Mouse (Mus musculus) left cerebral cortex, adult 2 months (tissue): ENCODE results near the gene Per1. TPM values are rescaled to one million over a fixed set of nuclear protein-coding genes. Genes with fewer than 3 reads are reported as not detected.
"Not testable (repeated sequence)": the region's sequence is repeated elsewhere in the genome, so short reads cannot be mapped to it uniquely, and the experiment has no call there.

Experiments
- DNase-seq, 2 experiments: peaks; one replicate each; pipeline ENCODE4 v3.0.0; 2021 to 2022; ENCODE audit warnings: low spot score in 2 of 2, mixed read lengths in 1 of 2; ENCODE audit errors: extremely low spot score in 1 of 2
- H3K27ac ChIP-seq: fragments of 200-600 bp; 2 replicates; pipeline ENCODE4 v1.8.1; 2022
- H3K4me3 ChIP-seq: fragments of 200-600 bp; 2 replicates; pipeline ENCODE4 v1.8.1; 2022
- CTCF ChIP-seq: fragments of 200-600 bp; IDR thresholded peaks from 2 replicates; pipeline ENCODE4 v1.8.1; 2022; ENCODE audit warnings: antibody characterized with exemption, mild to moderate bottlenecking, moderate library complexity
- intact Hi-C: fragments of 180-260 bp; cut with DNase I; formaldehyde crosslinking; loops from one replicate; pipeline ENCODE4 v1.15.1; 2025
- total RNA-seq, 2 experiments: library from RNA; stranded (reverse); gene quantifications; 2 replicates each; pipeline ENCODE4 v1.2.3; 2021

Per1 gene
- total RNA-seq, 2 experiments from 2014 or later, result 114 to 185 TPM

DNA sequence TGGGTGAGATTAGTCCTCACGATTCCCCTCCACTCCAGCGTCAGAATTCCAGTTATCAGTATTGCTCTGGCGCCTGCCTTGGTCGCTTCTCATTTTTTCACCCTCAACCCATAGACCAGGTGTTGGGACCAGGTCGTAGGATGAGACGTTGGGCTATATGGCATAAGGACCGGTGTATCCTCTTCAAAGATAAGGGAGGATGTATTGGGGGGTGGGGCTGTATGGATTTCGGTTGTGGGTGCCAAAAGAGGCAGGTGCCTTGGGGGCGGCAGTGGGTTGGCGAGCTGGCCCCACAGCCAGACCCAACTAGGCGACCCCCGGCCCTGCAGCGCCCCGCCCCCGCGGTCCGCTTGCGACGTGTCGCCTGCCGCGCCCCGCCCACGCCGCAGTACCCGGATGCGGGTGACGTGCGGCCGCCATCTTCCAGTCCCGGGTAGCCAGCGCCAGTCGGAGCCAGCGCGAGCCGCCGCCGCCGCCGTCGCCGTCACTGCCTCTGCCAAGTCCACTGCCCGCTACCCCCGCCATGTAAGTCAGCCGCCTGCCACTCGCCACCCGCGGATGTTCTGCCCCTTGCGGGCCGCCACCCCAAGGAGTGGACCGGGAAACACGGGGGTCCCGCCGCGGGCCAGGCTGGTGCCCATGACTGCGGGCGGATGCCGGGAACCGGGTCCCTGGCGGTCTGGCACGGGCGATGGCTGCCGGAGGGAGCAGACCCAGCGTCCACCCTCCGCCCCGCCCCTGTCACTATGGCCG is 6.7 kb upstream of the Per1 start, which contains the start of gene Vamp2:
Gene Vamp2 (plus strand): TSS at position 388 of the 753 bp plus-strand sequence.
- peak within 1 kb of the TSS; percentile 98 for H3K4me3 ChIP-seq
- no peak for TF ChIP-seq CTCF
- peak within 1 kb of the TSS; percentile 100 for H3K27ac ChIP-seq
- DNase-seq, result peak; percentile 95 to 96
- intact Hi-C loops, result loop anchor here (1.0 kb wide), 1 partner anchor 15 kb away; no protein-coding TSS in a partner anchor

DNA sequence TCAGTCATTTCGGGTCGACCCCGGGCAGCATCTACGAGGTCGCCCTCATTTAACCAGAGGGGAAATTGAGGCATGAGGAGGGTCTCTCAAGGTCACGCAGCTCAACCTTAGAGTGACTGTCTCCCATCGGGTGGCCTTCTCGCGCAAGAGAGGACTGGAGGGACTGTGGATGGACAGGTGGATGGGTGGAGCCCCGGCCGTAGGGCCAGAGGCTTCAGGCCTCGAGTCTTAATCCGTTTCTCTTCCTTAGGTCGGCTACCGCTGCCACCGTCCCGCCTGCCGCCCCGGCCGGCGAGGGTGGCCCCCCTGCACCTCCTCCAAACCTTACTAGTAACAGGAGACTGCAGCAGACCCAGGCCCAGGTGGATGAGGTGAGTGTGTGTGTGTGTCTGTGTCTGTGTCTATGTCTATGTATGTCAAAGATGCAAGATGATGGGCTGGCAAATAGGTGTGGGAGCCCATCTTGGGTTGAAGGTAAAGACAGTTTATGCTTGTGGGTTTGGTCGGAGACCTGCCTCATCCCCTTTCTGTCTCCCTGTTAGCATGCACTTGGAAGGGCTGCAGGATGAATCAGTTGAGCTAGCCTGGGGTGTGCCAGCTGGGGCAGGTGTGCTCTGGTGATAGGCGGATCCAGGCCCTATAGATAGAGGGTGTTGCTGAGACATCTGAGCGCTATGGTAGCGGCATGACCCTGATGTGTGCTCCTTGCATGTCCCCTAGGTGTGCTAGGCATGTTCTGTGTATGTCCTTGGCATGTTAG is 6.0 kb upstream of the Per1 start:
- intact Hi-C loops, result loop anchor here (1.0 kb wide), 1 partner anchor 16 kb away; no protein-coding TSS in a partner anchor
- Histone ChIP-seq H3K4me3 (peak overlapping the region; percentile 98), H3K27ac (peak overlapping the region; percentile 100)
- TF ChIP-seq CTCF, result no peak
- DNase-seq, result peak in 1 of 2 experiments; percentile 20

DNA sequence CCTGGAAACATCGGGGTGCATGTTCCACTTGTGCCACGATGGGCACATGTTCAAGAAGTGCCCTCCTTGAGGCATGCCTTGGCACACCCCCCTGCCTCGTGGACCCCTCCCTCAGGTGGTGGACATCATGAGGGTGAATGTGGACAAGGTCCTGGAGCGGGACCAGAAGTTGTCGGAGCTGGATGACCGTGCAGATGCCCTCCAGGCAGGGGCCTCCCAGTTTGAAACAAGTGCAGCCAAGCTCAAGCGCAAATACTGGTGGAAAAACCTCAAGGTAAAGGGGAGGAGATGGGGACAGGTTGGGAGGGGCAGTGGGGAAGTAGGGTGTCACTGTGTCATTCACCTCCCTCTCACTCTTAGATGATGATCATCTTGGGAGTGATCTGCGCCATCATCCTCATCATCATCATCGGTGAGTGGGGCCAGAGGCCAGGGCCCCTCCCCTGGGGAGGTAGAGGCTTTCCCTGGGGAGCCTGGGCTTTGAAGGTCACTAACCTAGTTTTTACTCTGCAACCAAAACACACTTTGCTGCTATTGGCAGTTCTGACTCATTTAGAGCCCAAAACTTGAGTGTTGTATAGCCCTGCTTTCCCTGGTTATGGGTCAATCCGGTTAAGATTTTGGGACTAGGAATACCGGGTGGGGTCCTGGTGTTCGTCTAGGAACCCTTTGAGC is 5.3 kb upstream of the Per1 start:
- intact Hi-C loops, result no loop called here
- Histone ChIP-seq H3K4me3 (peak overlapping the region; percentile 98), H3K27ac (peak overlapping the region; percentile 100)
- no peak for TF ChIP-seq CTCF
- no peak for DNase-seq

DNA sequence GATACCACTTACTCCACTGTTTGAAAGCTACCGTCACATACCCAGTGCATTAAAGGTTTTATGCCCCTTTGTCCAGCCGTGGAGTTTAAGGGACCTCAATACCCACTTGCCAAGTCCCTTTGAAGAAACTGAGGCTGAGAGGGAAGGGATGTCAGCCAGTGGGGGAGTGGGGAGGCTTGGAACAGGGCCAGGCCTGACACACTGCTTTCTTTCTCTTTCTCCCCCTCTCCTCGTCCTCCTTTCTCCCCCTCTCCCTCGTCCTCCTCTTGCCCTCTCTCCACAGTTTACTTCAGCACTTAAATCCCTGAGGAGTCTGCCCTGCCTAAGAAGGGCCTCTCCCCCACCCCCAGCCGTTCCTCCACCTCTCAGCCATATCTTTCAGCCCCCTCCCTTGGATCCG is 4.7 kb upstream of the Per1 start:
- intact Hi-C loops, result no loop called here
- no peak for DNase-seq
- Histone ChIP-seq H3K4me3 (peak overlapping the region; percentile 98), H3K27ac (peak overlapping the region; percentile 100)
- TF ChIP-seq CTCF, result no peak

DNA sequence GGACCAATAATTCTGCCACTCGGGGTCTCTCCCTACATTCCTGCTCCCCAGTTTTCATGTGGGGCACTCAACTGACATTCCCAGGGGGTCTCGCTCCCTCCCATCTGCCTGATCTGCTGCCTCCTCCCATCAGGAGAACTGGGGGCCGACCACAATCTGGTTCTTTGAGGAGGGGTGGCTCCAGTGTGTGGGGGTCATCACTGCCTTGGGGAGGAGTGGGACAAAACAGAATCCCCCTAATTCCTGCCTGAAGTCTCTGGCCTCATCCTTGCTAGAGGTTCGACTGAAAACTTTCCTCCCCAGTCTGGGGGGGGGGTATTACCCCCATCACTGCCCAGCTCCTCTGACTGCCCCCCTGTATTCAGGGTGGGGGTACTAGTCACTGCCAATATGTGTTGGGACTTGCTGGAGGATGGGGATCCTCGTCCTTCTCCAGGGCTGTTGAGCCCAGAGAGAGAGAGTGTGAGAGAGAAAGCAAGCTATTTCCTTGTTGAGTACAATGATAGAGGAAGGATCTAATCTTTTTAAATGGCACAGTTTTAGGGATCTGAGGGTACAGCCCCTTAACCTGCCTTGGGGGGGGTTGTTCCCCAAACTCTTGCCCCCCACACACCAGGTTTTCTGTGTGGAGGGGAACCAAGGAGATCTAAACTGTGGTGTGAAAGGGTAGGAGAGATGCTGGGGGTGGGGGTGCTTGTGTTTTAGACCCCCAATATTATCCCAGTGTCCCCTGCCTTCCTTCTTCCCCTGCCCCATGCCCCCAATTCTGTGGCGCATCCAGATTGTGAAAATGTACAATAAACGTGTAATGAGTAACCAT is 3.2 kb upstream of the Per1 start:
- H3K27ac ChIP-seq, result no peak overlapping the region
- DNase-seq, result no peak
- no peak for TF ChIP-seq CTCF
- H3K4me3 ChIP-seq, result peak overlapping the region; percentile 98; the same call in 1 of the 2 replicates
- intact Hi-C loops, result no loop called here

DNA sequence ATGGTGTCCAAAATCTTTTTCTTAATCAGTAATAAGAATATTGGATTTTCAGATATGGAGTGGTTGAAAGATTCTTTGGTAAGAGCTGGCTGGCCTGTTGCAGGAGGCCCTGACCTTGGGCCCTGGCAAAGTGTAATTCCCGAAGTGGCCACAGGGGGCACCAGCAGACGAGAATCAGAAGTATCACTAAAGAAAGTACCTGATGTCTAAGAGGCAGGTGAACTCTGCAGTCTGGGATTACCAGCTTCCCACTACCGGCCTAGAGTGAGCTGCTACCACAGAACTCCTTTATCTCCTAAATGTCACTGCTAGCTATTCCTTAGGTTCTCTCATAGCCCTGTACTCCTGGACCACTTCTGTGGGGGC is 2.6 kb upstream of the Per1 start:
- intact Hi-C loops, result no loop called here
- H3K4me3 ChIP-seq, result no peak overlapping the region
- peak; percentile 76 to 85 for DNase-seq
- peak; percentile 96 for TF ChIP-seq CTCF
- H3K27ac ChIP-seq, result peak overlapping the region; percentile 48; the same call in 1 of the 2 replicates

DNA sequence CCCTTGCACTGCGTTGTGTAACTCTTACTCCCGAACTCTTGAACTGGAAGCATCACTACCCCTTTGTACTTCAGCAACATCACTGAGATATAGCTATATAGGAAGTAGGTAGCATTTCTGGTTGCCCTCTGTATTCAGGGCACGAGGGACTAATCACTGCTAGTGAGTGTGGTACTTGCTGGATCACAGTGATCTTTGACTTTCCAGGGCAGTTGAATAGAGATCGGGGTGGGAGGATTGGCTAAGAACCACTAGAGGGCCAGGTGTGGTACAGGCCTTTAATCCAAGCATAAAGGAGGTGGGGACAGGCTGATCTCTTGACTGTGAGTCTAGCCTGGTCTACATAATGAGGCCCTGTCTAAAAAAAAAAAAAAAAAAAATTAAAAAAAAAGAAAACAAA is 2.1 kb upstream of the Per1 start:
- no peak for DNase-seq
- no peak overlapping the region for H3K4me3 ChIP-seq
- TF ChIP-seq CTCF, result no peak
- H3K27ac ChIP-seq, result peak overlapping the region; percentile 48; the same call in 1 of the 2 replicates
- intact Hi-C loops, result no loop called here

DNA sequence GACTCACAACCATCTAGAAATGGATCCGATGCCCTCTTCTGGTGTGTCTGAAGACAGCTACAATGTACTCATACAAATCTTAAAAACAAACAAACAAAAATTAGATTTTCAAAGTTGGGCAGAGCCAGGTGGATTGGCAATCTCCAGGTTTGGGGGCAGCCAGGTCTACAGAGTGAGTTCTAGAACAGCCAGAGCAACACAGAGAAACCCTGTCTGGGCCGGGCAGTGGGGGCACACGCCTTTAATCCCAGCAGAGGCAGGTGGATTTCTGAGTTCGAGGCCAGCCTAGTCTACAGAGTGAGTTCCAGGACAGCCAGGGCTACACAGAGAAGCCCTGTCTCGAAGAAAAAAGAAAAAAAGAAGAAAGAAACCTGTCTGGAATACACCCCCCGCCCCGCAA is 1.2 kb upstream of the Per1 start:
- intact Hi-C loops, DNase-seq, H3K4me3 ChIP-seq: not testable (repeated sequence)
- peak overlapping the region; percentile 99 for H3K27ac ChIP-seq

DNA sequence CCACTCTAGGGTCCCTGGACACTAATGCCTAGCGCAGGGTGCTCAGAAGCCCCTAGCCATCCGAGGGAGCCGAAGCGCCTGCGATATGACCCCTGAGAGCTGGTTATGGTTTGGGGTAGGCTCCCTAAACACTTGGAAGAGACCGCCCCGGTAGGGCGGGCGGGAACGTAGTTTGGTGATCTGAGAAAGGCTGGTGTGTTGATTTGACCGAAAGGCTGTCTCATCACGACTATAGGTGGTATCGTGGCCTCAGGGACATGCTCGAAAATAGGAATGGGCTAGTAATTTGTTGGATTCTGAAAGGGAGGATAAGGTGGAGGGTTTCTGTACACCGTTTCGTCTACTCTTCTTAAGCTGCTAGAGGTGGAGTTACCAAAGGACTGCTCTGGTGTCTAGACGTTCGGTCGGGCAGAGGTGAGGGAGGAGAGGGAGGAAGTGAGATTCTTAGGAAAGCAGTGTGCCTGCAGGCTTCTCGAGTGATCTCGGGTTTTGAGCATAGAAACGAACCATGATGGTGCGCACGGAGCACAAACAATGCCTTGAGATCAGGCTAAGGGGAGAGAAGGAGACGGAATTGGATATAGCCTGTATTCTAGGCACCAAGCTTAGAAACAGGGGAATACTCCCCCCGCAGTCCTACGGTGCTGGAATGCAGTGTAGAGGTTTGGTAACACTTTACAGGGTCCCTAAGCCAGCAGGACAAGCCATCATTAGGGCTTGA is 654 bp downstream of the Per1 start:
- intact Hi-C loops, result loop anchor here (5.0 kb wide), 1 partner anchor 317 kb away; the partner anchor contains the start of gene Kdm6b
- TF ChIP-seq CTCF, result no peak
- peak overlapping the region; percentile 99 for H3K27ac ChIP-seq
- no peak for DNase-seq
- peak overlapping the region; percentile 87 for H3K4me3 ChIP-seq

DNA sequence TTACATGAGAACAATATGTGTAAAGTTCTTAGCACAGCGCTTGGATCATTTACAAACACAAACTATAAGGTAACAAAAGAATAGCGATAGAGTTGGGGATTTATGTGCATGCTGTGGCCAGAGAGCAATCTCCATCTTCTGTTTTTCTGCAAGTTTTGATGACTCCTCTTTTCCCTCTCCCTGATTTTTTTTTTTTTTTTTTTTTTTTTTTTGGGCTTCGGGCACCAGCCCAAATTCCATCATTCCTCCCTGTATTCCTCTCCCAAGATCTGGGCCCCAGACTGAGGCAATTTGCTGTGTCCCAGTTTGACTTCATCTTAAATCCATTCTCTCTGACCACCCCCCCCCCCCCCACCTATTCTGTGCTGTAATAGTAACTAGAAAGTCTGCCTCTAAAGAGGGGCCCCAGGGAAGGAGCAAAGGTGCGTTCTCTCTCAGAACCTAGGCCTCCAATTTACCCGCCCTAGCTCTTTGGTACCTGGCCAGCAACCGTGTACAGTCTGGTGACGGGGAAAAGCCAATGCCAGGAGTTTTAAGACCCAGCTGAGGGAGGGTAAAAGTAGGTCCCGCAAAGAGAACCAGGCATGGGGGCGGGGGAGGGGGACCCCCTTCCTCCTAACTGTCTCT is 1.5 kb downstream of the Per1 start:
- H3K27ac ChIP-seq, result peak overlapping the region; percentile 99
- no peak for TF ChIP-seq CTCF
- no peak for DNase-seq
- intact Hi-C loops, result loop anchor here (5.0 kb wide), 1 partner anchor 316 kb away; the partner anchor contains the start of gene Kdm6b
- H3K4me3 ChIP-seq, result peak overlapping the region; percentile 87
